12 mouse cellular contexts compared by ENCODE assay signal in the genomic region with DNA sequence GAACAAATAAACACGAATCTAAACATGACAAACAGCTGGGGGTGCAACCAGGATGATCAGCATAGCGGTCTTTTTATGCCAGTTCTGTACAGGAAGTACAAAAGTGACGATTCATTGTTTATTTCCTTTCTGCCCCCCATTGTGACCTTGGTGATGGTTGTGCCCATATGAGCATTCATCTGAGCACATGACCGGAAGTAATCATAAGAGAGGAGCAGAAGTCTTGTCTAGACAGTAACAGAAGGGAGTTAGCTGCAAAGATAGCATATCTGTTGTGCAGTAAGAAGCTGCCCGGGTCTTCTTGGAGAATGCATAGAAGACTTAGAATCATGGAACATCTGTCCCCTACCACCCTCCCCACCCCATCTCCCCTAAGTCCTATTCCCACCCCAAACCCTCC. TPM values are rescaled to one million over a fixed set of nuclear protein-coding genes. Genes with fewer than 3 reads are reported as not detected.
DNase-seq lines count a peak whose midpoint lies in the region; ATAC-seq lines count a peak whose summit lies in the region.
"Had no signal": no experiment of that assay in that cellular context is flagged by ENCODE, and none has a peak within 500 bp of the region (broad histone marks: within the 10 kb centered on the region; RNA-seq: fewer than 3 reads in every experiment).

No protein-coding gene starts in this region.

- ATAC-seq in liver, embryonic 11.5 days (replicated peaks; ENCODE audit: low FRiP score) = peak; percentile 75
- ATAC-seq in common myeloid progenitor, adult 5-6 weeks (replicated peaks; ENCODE audit: low read depth, poor library complexity, severe bottlenecking) = peak; percentile 64
- ATAC-seq in megakaryocyte, adult 5-6 weeks (ENCODE audit: poor library complexity, severe bottlenecking) = peak; percentile 27; the same call in 1 of the 2 replicates

- 57% methylated on average over 5 of the region's 5 CpGs for WGBS in liver, embryonic 11.5 days

- H3K4me2 ChIP-seq in liver, embryonic 11.5 days = no peak overlapping the region

- no peaks in the 10 kb centered on the region for H3K27me3 ChIP-seq in liver, embryonic 11.5 days (replicated peaks; ENCODE audit: control insufficient read depth, insufficient read depth, low read length)

- peaks cover 9% of the 10 kb centered on the region; the same call in 1 of the 2 replicates for H3K36me3 ChIP-seq in liver, embryonic 11.5 days (ENCODE audit: control insufficient read depth, insufficient read depth, low read length)

- no peak overlapping the region for H3K9ac ChIP-seq in liver, embryonic 11.5 days (ENCODE audit: low read depth, low read length)

- DNase-seq in liver, embryonic 11.5 days (ENCODE audit: low spot score) = no peak
- no peak for DNase-seq in liver
- DNase-seq in CD4-positive helper T cell, adult 2 months (ENCODE audit: low read depth, low spot score) = peak; percentile 47
- no peak for DNase-seq in neural tube, embryonic 10.5 days (ENCODE audit: extremely low spot score, low spot score)
- no peak for DNase-seq in frontal cortex, postnatal 25 days (ENCODE audit: low spot score in 2 of 2)
- DNase-seq in layer of hippocampus, adult 18-20 months (ENCODE audit: low spot score in 2 of 2) = no peak
- DNase-seq: cerebellum, adult 8-10 months; lung, adult 2 months; spleen, adult 18-20 months had no signal

- no peak overlapping the region for H3K4me3 ChIP-seq in liver, embryonic 11.5 days (ENCODE audit: low read depth, low read length)
- H3K4me3 ChIP-seq: midbrain, embryonic 10.5 days had no signal

- H3K9me3 ChIP-seq in liver, embryonic 11.5 days (ENCODE audit: control insufficient read depth, low read length) = no peaks in the 10 kb centered on the region
- H3K9me3 ChIP-seq: midbrain, embryonic 10.5 days had no signal

- peak overlapping the region; percentile 38; the same call in 1 of the 2 replicates for H3K27ac ChIP-seq in liver, embryonic 11.5 days (ENCODE audit: low read depth, low read length)
- H3K27ac ChIP-seq: midbrain, embryonic 10.5 days had no signal

- H3K4me1 ChIP-seq in liver, embryonic 11.5 days (replicated peaks; ENCODE audit: control insufficient read depth, insufficient read depth, low read length) = peaks cover 17% of the 10 kb centered on the region

RNA-seq across cellular contexts. Expression of a gene that starts 19.0 kb away (rescaled TPM):
- 24.7 and 27.8 TPM in 2 replicates for polyA plus RNA-seq in liver, embryonic 11.5 days (2014; fragmentation: Nextera tagmentation; extraction: Ambion mirVana)
- total RNA-seq in common myeloid progenitor, adult 5-6 weeks (2017) = 28.3 and 36.1 TPM in 2 replicates
- 12.1 and 16.7 TPM in 2 replicates for total RNA-seq in megakaryocyte, adult 5-6 weeks (2015)
- total RNA-seq in megakaryocyte, adult 5-6 weeks (2017) = 29.0 and 31.5 TPM in 2 replicates
- 10 to 100 TPM; 26.5 to 26.9 TPM for total RNA-seq in layer of hippocampus, adult 18-20 months (2021)

RNA-seq across cellular contexts. Expression of a gene that starts 59.5 kb away (rescaled TPM):
- polyA plus RNA-seq in liver, embryonic 11.5 days (2014; fragmentation: Nextera tagmentation; extraction: Ambion mirVana) = 30.2 and 36.1 TPM in 2 replicates
- 13.9 and 16.2 TPM in 2 replicates for total RNA-seq in common myeloid progenitor, adult 5-6 weeks (2017)
- total RNA-seq in megakaryocyte, adult 5-6 weeks (2015) = 5.0 and 5.1 TPM in 2 replicates
- 4.1 and 5.6 TPM in 2 replicates for total RNA-seq in megakaryocyte, adult 5-6 weeks (2017)
- under 1 TPM in 1 of 2 experiments, not detected in 1; 0.13 TPM for total RNA-seq in layer of hippocampus, adult 18-20 months (2021)

RNA-seq across cellular contexts. Expression of a gene that starts 59.6 kb away (rescaled TPM):
- 89.0 and 96.2 TPM in 2 replicates for polyA plus RNA-seq in liver, embryonic 11.5 days (2014; fragmentation: Nextera tagmentation; extraction: Ambion mirVana)
- total RNA-seq in common myeloid progenitor, adult 5-6 weeks (2017) = 116 and 120 TPM in 2 replicates
- 47.2 and 49.8 TPM in 2 replicates for total RNA-seq in megakaryocyte, adult 5-6 weeks (2015)
- total RNA-seq in megakaryocyte, adult 5-6 weeks (2017) = 78.5 and 92.3 TPM in 2 replicates
- total RNA-seq in layer of hippocampus, adult 18-20 months (2021) = 10 to 100 TPM; 25.7 to 27.7 TPM

Comparison
In these comparisons a context has a peak if more than half of its experiments do, and no peak if none do; other contexts are left out.
1. RNA of a gene that starts 59.5 kb away (total RNA-seq): 13.9 to 16.2 TPM in common myeloid progenitor, adult 5-6 weeks and 4.1 to 5.6 TPM in megakaryocyte, adult 5-6 weeks; 0.13 TPM in layer of hippocampus, adult 18-20 months; every median in the first group is over 4 times any median in the second.
2. Peak in every context shown above with its lines, with median percentiles within 50 percentile points of each other: ATAC-seq.